ENCODE assay signal across 17 mouse cellular contexts in the genomic region with DNA sequence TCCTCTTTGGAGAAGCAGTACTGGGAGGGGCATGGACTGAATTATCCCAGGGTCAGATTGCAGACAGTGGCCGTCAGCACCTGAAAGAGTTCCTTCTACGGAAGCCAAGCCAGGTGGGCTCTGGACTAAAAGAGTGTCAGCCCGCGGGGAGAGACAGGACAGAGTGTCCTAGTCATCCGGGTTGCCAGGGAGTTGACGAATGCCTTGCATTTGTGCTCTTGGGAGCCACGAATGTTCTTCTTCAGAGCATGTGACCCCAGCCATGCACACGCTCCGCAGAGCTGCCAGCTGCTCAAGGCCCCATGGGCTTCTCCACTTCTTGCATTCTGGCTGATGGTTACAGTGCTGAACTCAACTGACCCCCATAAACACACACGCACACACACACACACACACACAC.
DNase-seq lines count a peak whose midpoint lies in the region; ATAC-seq lines count a peak whose summit lies in the region.
"Had no signal": no experiment of that assay in that cellular context is flagged by ENCODE, and none has a peak within 500 bp of the region (broad histone marks: within the 10 kb centered on the region; RNA-seq: fewer than 3 reads in every experiment).

No protein-coding gene starts in this region.

- no peaks in the 10 kb centered on the region for H3K9me3 ChIP-seq in kidney, embryonic 16.5 days (ENCODE audit: low read length)
- H3K9me3 ChIP-seq in neural tube, embryonic 13.5 days = no peaks in the 10 kb centered on the region
- H3K9me3 ChIP-seq: embryonic facial prominence, embryonic 13.5 days; liver, embryonic 13.5 days had no signal

- no peaks in the 10 kb centered on the region for H3K27me3 ChIP-seq in kidney, embryonic 16.5 days (ENCODE audit: insufficient read depth, low read length)
- no peaks in the 10 kb centered on the region for H3K27me3 ChIP-seq in neural tube, embryonic 13.5 days
- H3K27me3 ChIP-seq: CH12.LX; embryonic facial prominence, embryonic 13.5 days; liver, embryonic 13.5 days had no signal

- WGBS in kidney, embryonic 16.5 days = 56% methylated on average over 10 of the region's 10 CpGs
- WGBS in neural tube, embryonic 13.5 days = 45% methylated on average over 10 of the region's 10 CpGs

- 0 out of 2 replicates have a peak, but pooled peaks have one; percentile 19 for ATAC-seq in kidney, embryonic 16.5 days (ENCODE audit: low FRiP score, low TSS enrichment)
- ATAC-seq in neural tube, embryonic 13.5 days (ENCODE audit: low read depth) = no peak
- no peak for ATAC-seq in frontal cortex, adult (ENCODE audit: low TSS enrichment)
- ATAC-seq: forebrain, postnatal 0 days; inflammation-experienced regulatory T-cells, adult 6 months had no signal

- DNase-seq in cerebellum, adult 9-11 months = peak; percentile 15
- no peak for DNase-seq in cerebellum, postnatal 25 days
- DNase-seq in kidney, postnatal 4 days = no peak
- peak; percentile 46 for DNase-seq in gastrocnemius, postnatal 25 days
- DNase-seq in frontal cortex, postnatal 14 days (ENCODE audit: low spot score in 2 of 2) = no peak
- DNase-seq: forebrain, postnatal 0 days; kidney, adult 9 months; liver, embryonic 13.5 days; right cerebral cortex, adult 18-20 months; spleen, adult 18-20 months; thymus, adult 18-20 months had no signal

- H3K4me2 ChIP-seq in kidney, embryonic 16.5 days (replicated peaks; ENCODE audit: low read depth, low read length) = no peak overlapping the region
- no peak overlapping the region for H3K4me2 ChIP-seq in neural tube, embryonic 13.5 days
- H3K4me2 ChIP-seq: embryonic facial prominence, embryonic 13.5 days; liver, embryonic 13.5 days had no signal

- no peak overlapping the region for H3K27ac ChIP-seq in kidney, embryonic 16.5 days (ENCODE audit: low read length)
- H3K27ac ChIP-seq in neural tube, embryonic 13.5 days (replicated peaks) = peak overlapping the region; percentile 38
- H3K27ac ChIP-seq: embryonic facial prominence, embryonic 13.5 days; liver, embryonic 13.5 days had no signal

- peaks cover 3% of the 10 kb centered on the region; the same call in 1 of the 2 replicates for H3K4me1 ChIP-seq in kidney, embryonic 16.5 days (ENCODE audit: insufficient read depth, low read length)
- H3K4me1 ChIP-seq in neural tube, embryonic 13.5 days (replicated peaks) = peaks cover 22% of the 10 kb centered on the region
- H3K4me1 ChIP-seq: embryonic facial prominence, embryonic 13.5 days had no signal

- no peaks in the 10 kb centered on the region for H3K36me3 ChIP-seq in kidney, embryonic 16.5 days (ENCODE audit: insufficient read depth, low read length)
- no peaks in the 10 kb centered on the region for H3K36me3 ChIP-seq in neural tube, embryonic 13.5 days
- H3K36me3 ChIP-seq: embryonic facial prominence, embryonic 13.5 days; liver, embryonic 13.5 days had no signal

- no peak overlapping the region for H3K9ac ChIP-seq in kidney, embryonic 16.5 days (replicated peaks; ENCODE audit: low read length)
- H3K9ac ChIP-seq in neural tube, embryonic 13.5 days = no peak overlapping the region
- H3K9ac ChIP-seq: embryonic facial prominence, embryonic 13.5 days; forebrain, postnatal 0 days; liver, embryonic 13.5 days had no signal

- H3K4me3 ChIP-seq in kidney, embryonic 16.5 days (ENCODE audit: low read length) = no peak overlapping the region
- H3K4me3 ChIP-seq in neural tube, embryonic 13.5 days = no peak overlapping the region
- H3K4me3 ChIP-seq: embryonic facial prominence, embryonic 13.5 days; liver, embryonic 13.5 days had no signal

Comparison
In these comparisons a context has a peak if more than half of its experiments do, and no peak if none do; other contexts are left out.
1. DNase-seq: peak in cerebellum, adult 9-11 months (single experiment) and gastrocnemius, postnatal 25 days (single experiment); none in cerebellum, postnatal 25 days (0 of 2), kidney, postnatal 4 days (0 of 2) and frontal cortex, postnatal 14 days (0 of 2).